Mouse (Mus musculus) heart, postnatal 10 days (tissue): ENCODE measurements around the gene Guca1b. TPM values are rescaled to one million over a fixed set of nuclear protein-coding genes. Genes with fewer than 3 reads are reported as not detected.
"Not testable (repeated sequence)": the region's sequence is repeated elsewhere in the genome, so short reads cannot be mapped to it uniquely, and the experiment has no call there.

Source experiments
- DNase-seq, 2 experiments: peaks; one replicate each; pipeline ENCODE4 v3.0.0; 2021
- intact Hi-C: fragments of 180-260 bp; cut with DNase I; formaldehyde crosslinking; loops from one replicate; pipeline ENCODE4 v1.15.1; 2025
- total RNA-seq, 2 experiments: library from RNA; stranded (reverse); gene quantifications; 2 replicates each; pipeline ENCODE4 v1.2.3; 2021

Gene Guca1b
- total RNA-seq, 2 experiments from 2014 or later: 0.30 TPM; not detected in 1

- peak; percentile 61 to 78 for DNase-seq
- intact Hi-C loops: loop anchor here (2.0 to 10.0 kb wide), 3 partner anchors 20 to 266 kb away; no protein-coding TSS in a partner anchor
Observed at GRCm38 (mm10) chr17:47408558-47408898, 23.3 kb downstream of the Guca1b start.

DNA sequence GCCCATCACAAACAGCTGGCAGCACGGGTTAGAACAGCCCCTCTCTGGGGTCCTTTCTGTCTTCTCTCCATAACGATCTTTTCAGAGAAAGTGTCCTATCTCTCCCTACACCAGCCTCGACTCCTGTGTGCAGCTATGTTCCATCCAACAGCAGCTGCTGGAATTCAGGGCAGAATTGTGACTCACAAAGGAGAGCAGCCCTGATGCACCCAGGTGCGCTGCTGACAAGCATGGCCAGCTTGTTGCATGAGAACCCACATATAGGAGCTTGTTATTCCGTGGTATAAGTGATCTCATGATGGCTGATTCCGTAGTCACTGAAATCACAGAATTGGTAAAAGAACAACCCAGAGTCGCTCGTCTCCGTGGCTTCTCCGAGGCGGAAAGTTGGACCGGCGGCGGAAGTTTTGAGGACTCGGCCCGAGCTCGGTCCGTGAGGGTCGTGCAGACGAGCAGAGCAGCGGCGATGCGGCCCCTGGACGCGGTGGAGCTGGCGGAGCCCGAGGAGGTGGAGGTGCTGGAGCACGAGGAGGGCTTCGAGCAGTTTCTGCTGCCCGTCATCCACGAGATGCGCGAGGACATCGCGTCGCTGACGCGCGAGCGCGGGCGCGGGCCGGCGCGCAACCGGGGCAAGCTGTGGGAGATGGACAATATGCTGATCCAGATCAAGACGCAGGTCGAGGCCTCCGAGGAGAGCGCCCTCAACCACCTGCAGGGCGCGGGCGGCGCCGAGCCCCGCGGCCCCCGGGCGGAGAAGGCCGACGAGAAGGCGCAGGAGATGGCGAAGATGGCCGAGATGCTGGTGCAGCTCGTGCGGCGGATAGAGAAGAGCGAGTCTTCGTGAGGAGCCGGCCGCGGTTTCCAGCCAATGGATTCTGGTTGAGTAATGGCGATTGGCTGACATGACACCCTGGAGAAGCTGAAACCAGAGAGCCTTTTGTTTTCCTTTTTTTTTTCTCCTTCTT lies 25.0 kb downstream of the Guca1b start:
- intact Hi-C loops: loop anchor here (2.0 to 10.0 kb wide), 3 partner anchors 19 to 265 kb away; no protein-coding TSS in a partner anchor
- peak; percentile 27 to 44 for DNase-seq

DNA sequence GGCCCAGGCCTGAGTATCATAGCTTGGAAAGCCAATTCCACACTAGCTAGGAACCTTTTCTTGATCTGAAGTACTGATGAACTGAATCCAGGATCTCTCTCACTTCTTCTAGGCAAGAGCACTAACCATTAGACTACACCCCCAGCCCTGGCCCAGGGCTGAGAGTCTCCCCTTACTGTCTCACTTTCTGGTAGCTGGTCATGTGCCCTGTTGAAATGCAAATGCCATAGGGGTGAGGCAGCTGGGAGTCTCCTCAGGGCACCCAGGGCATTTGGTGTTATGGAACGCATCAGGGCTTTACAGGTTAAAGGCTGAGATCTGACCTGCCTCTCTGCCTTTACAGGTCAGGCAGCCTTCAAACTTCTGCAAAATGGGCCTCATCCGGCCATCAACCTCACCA lies 35.0 kb downstream of the Guca1b start:
- intact Hi-C loops: no loop called here

GRCm38 (mm10) chr17:47421566-47421965 lies 36.4 kb downstream of the Guca1b start:
- intact Hi-C loops: no loop called here
- DNase-seq: no peak

More for the DNA sequence above, 35.0 kb downstream of the Guca1b start:
- no peak for DNase-seq

DNA sequence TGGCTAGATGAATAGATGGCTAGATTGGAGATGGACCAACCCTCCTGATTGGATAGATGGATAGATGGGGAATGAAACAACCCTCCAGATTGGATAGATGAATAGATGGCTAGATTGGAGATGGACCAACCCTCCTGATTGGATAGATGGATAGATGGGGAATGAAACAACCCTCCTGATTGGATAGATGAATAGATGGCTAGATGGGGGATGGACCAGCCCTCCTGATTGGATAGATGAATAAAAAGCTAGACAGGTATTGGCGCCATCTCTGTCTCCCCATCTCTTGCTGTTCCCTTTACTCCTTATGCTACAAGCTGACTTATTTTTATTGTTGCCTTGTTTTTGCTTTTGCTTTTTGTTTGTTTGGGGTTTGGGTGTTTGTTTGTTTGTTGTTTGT lies 37.4 kb downstream of the Guca1b start:
- DNase-seq, intact Hi-C loops: not testable (repeated sequence)

- intact Hi-C loops: no loop called here
- no peak for DNase-seq
Observed at GRCm38 (mm10) chr17:47424186-47424585, 39.0 kb downstream of the Guca1b start.

- no peak for DNase-seq
- intact Hi-C loops: no loop called here
Observed at GRCm38 (mm10) chr17:47427316-47427715, 42.1 kb downstream of the Guca1b start.

DNA sequence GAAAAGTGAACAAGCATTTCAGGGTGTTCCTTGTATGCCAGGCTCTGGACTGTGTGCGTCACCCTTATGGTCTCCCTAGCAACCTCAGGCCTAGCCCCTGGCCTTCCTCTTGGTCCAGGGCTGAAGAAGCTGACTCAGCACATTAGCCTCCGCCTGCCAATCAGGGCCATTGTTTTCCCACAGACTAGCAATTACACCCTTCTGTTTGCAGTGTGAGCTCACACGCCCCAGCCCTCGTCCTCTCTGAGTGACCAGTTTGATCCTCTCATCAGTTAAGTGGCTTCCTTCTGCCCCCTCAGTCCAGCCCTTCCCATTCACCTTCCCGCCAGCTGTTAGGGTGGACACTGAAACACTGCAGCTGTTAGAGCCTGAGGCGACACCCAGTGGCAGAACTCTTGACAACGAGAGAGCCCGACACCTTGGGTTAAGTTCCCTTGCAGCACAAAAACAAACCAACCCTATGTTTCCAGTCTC lies 43.7 kb downstream of the Guca1b start:
- peak; percentile 64 to 71 for DNase-seq
- intact Hi-C loops: loop anchor here (2.0 kb wide), 1 partner anchor 20 kb away; no protein-coding TSS in a partner anchor

DNA sequence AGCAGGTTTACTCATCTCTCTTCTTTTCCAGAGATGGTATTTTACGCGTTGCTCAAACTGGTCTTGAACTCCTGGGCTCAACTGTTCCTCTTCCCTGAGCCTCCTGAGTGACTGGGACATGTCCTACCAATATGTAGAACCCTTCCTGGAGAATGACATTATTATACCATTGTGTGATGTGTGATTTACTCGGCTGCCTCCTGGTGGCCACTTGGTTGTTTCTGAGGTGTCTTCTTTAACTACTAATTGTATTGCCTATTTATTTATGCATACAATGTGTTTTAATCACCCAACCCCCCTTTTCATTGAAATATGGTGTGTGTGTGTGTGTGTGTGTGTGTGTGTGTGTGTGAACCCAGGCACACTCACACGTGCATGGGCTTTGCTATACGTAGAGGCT lies 45.6 kb downstream of the Guca1b start:
- intact Hi-C loops: no loop called here
- DNase-seq: no peak

DNA sequence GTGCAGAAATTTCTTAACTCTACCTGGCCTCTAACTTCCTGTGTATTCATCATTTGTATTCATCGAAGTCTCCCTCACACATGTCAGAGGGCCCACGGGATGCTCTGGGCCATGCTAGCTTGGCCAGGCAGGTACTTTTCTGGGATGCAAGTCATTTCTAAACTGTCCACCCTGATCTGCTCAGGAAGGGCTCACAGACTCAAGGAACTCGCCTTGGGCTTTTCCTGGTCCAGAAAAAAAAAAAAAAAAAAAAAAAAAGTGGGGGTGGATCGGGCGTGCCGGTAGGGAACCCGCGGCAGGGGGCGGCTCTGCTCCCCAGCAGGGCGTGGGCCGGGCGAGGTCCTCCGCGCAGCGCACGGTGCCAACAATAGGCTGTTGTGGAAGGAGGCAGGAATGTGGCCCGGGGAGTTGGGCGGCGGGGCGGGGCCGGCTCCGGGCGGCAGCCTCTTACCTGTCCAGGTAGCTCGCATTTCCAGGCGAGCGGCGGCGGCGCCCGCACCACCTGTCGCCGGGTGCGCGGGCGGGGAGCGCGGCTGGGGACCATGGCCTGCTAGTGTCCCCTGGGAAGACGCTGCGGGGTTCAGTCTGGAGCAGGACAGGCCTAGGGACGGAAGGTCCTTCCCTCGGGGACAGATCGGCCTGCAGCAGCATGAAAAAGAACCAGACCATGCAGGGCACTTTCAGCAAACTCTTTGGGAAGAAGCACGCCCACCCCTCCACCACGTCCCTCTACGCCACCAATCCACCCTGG lies 51.1 kb downstream of the Guca1b start, which contains the start of gene AI661453:
AI661453 (plus strand) TSS at position 460 of the 751 bp plus-strand sequence.
- DNase-seq: no peak
- intact Hi-C loops: no loop called here

DNA sequence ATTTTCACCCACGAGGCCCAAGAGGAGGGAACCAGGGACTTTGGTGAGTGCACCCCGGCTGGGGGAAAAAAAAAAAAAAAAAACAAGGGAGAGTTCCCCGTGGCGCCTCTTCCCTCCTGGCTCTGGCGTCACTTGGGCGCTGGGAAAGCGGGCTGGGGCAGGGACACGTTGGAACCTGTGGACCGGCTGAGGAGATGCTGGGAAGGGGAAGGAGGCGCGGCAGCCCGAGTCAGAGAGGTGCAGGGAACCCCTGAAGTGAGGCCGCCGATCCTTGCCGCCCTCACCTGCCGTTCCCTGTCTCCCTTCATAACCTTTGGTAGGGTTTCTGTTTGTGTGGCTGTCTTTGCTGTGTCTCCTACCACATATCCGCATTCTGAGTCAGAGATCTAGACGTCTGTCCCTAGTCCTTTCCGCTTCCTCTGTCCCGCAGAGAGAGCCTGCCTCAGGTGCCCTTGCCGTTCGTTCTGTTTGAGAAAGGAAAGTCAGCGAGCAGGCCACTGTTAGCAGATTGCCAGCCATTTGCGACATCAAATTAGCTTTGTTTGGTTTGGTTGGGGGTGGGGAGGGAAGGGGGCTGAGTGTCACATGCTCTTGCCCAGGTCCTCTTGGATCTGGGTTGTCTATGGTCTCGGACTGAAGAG lies 51.8 kb downstream of the Guca1b start, which contains the start of gene 1700001C19Rik:
1700001C19Rik (minus strand) TSS at position 470 of the 641 bp plus-strand sequence.
- DNase-seq: no peak
- intact Hi-C loops: no loop called here

GRCm38 (mm10) chr17:47438611-47439010 lies 53.4 kb downstream of the Guca1b start:
- intact Hi-C loops: no loop called here
- DNase-seq: no peak

- DNase-seq: no peak
- intact Hi-C loops: no loop called here
Observed at GRCm38 (mm10) chr17:47439396-47440028, 54.3 kb downstream of the Guca1b start.

DNA sequence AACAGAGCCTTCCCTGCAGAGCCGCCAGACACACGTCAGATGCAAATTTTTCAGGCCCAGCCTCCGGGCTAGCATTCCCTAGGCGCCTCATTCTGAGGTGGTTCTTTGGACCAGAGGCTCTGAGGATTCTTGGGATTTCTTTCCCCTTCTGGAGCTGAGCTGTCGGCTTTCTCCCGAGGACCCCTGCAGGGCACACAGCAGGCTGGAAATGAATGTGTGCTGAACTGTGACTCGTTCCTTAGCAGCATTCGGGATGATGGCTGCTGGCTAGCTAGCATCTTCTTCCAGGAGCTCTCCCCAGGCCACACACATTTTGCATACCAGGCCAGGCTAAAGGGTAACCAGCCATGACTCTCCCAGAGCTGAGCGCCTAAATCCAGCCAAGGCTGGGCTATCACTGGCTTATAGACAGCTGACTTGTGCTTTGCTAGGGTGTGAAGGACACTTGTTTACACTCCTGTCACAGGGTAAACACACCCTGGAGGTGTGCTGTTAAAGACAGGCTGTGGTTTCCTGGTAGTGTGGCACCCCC lies 55.2 kb downstream of the Guca1b start:
- intact Hi-C loops: no loop called here
- DNase-seq: no peak

DNA sequence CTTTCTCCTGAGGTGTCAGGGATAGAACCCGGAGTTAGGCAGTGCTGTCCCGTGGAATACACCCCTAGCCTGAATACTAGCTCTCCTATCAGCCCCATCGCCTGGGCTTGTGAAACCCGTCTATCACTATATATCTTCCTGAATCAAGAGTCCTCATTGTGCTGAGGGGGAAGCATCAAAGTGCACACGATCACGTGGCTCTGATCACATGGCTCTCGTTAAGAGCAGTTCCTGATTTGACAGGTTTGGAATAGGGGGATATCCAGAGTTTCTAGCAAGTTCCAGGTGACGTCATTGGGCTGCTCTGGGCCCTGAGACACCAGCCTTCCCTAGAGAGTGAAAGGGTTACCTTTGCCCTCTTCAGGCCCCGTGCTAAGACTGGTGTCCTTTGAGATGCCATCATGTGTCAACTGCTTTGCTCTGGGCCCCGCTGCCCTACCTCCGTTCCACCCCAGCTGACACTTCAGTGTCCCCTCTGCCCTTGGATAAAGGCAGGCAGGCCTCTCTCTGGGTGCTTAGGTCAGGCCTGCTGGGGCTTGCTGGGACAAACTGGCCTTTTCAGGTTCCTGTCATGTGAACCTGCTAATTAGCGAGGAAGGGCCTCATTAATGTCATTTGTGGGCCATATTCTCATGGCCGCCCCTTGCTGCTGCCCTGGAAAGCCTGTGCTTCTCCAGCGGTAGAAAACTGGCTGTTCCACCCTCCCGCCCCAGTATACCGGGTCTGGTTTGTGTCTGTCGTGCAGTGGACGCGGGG lies 56.3 kb downstream of the Guca1b start:
- DNase-seq: no peak
- intact Hi-C loops: no loop called here

- intact Hi-C loops: no loop called here
- no peak for DNase-seq
Observed at GRCm38 (mm10) chr17:47442271-47442670, 57.1 kb downstream of the Guca1b start.
